In genomic region chr14:21498361-21498996, GRCm38 (mm10) we compare ENCODE assay signal across 8 mouse cellular contexts. TPM values are rescaled to one million over a fixed set of nuclear protein-coding genes. Genes with fewer than 3 reads are reported as not detected.
A peak's percentile ranks its signal among the peaks of the same experiment; 100 is the strongest.
DNase-seq lines count a peak whose midpoint lies in the region; ATAC-seq lines count a peak whose summit lies in the region.

No protein-coding gene starts in this region.

- peaks cover 29% of the 10 kb centered on the region for H3K4me1 ChIP-seq in liver, embryonic 11.5 days (replicated peaks; ENCODE audit: control insufficient read depth, insufficient read depth, low read length)
- peaks cover 27% of the 10 kb centered on the region for H3K4me1 ChIP-seq in forebrain, embryonic 16.5 days (replicated peaks; ENCODE audit: control insufficient read depth, insufficient read depth, low read length)
- H3K4me1 ChIP-seq in midbrain, embryonic 11.5 days (ENCODE audit: control insufficient read depth, insufficient read depth, low read length) = peaks cover 17% of the 10 kb centered on the region

- H3K36me3 ChIP-seq in liver, embryonic 11.5 days (ENCODE audit: control insufficient read depth, insufficient read depth, low read length) = no peaks in the 10 kb centered on the region
- no peaks in the 10 kb centered on the region for H3K36me3 ChIP-seq in forebrain, embryonic 16.5 days (ENCODE audit: control insufficient read depth, insufficient read depth)
- no peaks in the 10 kb centered on the region for H3K36me3 ChIP-seq in midbrain, embryonic 11.5 days (ENCODE audit: control insufficient read depth, insufficient read depth, low read length)

- WGBS in liver, embryonic 11.5 days = 4% methylated on average over 7 of the region's 7 CpGs
- WGBS in forebrain, embryonic 16.5 days = 1% methylated on average over 7 of the region's 7 CpGs
- WGBS in midbrain, embryonic 11.5 days = 3% methylated on average over 7 of the region's 7 CpGs

- H3K4me3 ChIP-seq in liver, embryonic 11.5 days (ENCODE audit: low read depth, low read length) = peak overlapping the region; percentile 87
- peak overlapping the region; percentile 87 for H3K4me3 ChIP-seq in forebrain, embryonic 16.5 days (replicated peaks; ENCODE audit: low read length)
- peak overlapping the region; percentile 51 for H3K4me3 ChIP-seq in midbrain, embryonic 11.5 days (ENCODE audit: low read depth, low read length)

- H3K4me2 ChIP-seq in liver, embryonic 11.5 days = peak overlapping the region; percentile 99
- H3K4me2 ChIP-seq in forebrain, embryonic 16.5 days (ENCODE audit: low read length) = peak overlapping the region; percentile 86
- peak overlapping the region; percentile 90 for H3K4me2 ChIP-seq in midbrain, embryonic 11.5 days

- H3K27me3 ChIP-seq in liver, embryonic 11.5 days (replicated peaks; ENCODE audit: control insufficient read depth, insufficient read depth, low read length) = no peaks in the 10 kb centered on the region
- no peaks in the 10 kb centered on the region for H3K27me3 ChIP-seq in forebrain, embryonic 16.5 days (replicated peaks; ENCODE audit: control insufficient read depth, insufficient read depth, low read length)
- no peaks in the 10 kb centered on the region for H3K27me3 ChIP-seq in midbrain, embryonic 11.5 days (ENCODE audit: control insufficient read depth, insufficient read depth, low read length)

- H3K9ac ChIP-seq in liver, embryonic 11.5 days (ENCODE audit: low read depth, low read length) = 0 out of 2 replicates have a peak overlapping the region, but pooled peaks have one; percentile 91
- H3K9ac ChIP-seq in forebrain, embryonic 16.5 days (replicated peaks; ENCODE audit: low read depth, low read length) = peak overlapping the region; percentile 99
- peak overlapping the region; percentile 81 for H3K9ac ChIP-seq in midbrain, embryonic 11.5 days (ENCODE audit: low read length)

- H3K27ac ChIP-seq in liver, embryonic 11.5 days (ENCODE audit: low read depth, low read length) = no peak overlapping the region
- H3K27ac ChIP-seq in forebrain, embryonic 16.5 days (ENCODE audit: low read length) = peak overlapping the region; percentile 100
- H3K27ac ChIP-seq in midbrain, embryonic 11.5 days (ENCODE audit: low read depth, low read length) = peak overlapping the region; percentile 99; the same call in 1 of the 2 replicates

- no peak for DNase-seq in liver, embryonic 11.5 days (ENCODE audit: low spot score)
- no peak for DNase-seq in liver
- DNase-seq in c-Kit-positive CD71-positive TER-119-positive erythroid progenitor cells, embryonic 14.5 days (ENCODE audit: low spot score) = peak; percentile 22
- DNase-seq in midbrain, embryonic 11.5 days (ENCODE audit: low spot score, missing footprints) = peak; percentile 89
- no peak for DNase-seq in adrenal gland, postnatal 25 days
- no peak for DNase-seq in lung, adult 18-20 months

- H3K9me3 ChIP-seq in liver, embryonic 11.5 days (ENCODE audit: control insufficient read depth, low read length) = no peaks in the 10 kb centered on the region
- no peaks in the 10 kb centered on the region for H3K9me3 ChIP-seq in forebrain, embryonic 16.5 days (ENCODE audit: control insufficient read depth, low read length)
- H3K9me3 ChIP-seq in midbrain, embryonic 11.5 days (ENCODE audit: control insufficient read depth, low read length) = no peaks in the 10 kb centered on the region

- no peak for ATAC-seq in liver, embryonic 11.5 days (replicated peaks; ENCODE audit: low FRiP score)
- ATAC-seq in forebrain, embryonic 16.5 days = no peak
- ATAC-seq in midbrain, embryonic 11.5 days (ENCODE audit: low FRiP score) = no peak
- ATAC-seq in erythroid progenitor cell, adult 5-6 weeks (replicated peaks; ENCODE audit: low FRiP score, poor library complexity, severe bottlenecking) = no peak

RNA-seq across cellular contexts. Expression of gene Kat6b, which starts 17.2 kb away (rescaled TPM):
- polyA plus RNA-seq in liver, embryonic 11.5 days (2014; fragmentation: Nextera tagmentation; extraction: Ambion mirVana) = 6.7 TPM in 2 replicates
- polyA plus RNA-seq in forebrain, embryonic 16.5 days (2015; fragmentation: Nextera tagmentation; extraction: Ambion mirVana) = 31.9 and 34.6 TPM in 2 replicates
- polyA plus RNA-seq in midbrain, embryonic 11.5 days (2014; fragmentation: Nextera tagmentation; extraction: Ambion mirVana) = 13.5 and 16.3 TPM in 2 replicates
- 6.8 and 8.0 TPM in 2 replicates for total RNA-seq in erythroid progenitor cell, adult 5-6 weeks (2015; ENCODE audit: low replicate concordance)
- total RNA-seq in erythroid progenitor cell, adult 5-6 weeks (2017; ENCODE audit: low replicate concordance) = 6.8 and 9.4 TPM in 2 replicates
- 46.8 and 57.7 TPM in 2 replicates for total RNA-seq in adrenal gland, postnatal 25 days (2021)

Comparison
In these comparisons a context has a peak if more than half of its experiments do, and no peak if none do; other contexts are left out.
1. DNase-seq: peak in c-Kit-positive CD71-positive TER-119-positive erythroid progenitor cells, embryonic 14.5 days (single experiment) and midbrain, embryonic 11.5 days (single experiment); none in liver, embryonic 11.5 days (single experiment), liver (single experiment), adrenal gland, postnatal 25 days (single experiment) and lung, adult 18-20 months (0 of 2).
2. Peak in every context shown above with its lines, with median percentiles within 50 percentile points of each other: H3K4me2 ChIP-seq, H3K4me3 ChIP-seq and H3K9ac ChIP-seq.